Mouse (Mus musculus) neutrophil, adult 65 days (primary cell): Measurements from ENCODE around the gene Dgat2. TPM values are rescaled to one million over a fixed set of nuclear protein-coding genes. Genes with fewer than 3 reads are reported as not detected.

Experiments used
- total RNA-seq: library from RNA; stranded (reverse); gene quantifications from 2 replicates; pipeline ENCODE4 v1.2.4, GENCODE M21; 2023

The Dgat2 gene
- total RNA-seq: 76.0 and 92.3 TPM in 2 replicates

DNA sequence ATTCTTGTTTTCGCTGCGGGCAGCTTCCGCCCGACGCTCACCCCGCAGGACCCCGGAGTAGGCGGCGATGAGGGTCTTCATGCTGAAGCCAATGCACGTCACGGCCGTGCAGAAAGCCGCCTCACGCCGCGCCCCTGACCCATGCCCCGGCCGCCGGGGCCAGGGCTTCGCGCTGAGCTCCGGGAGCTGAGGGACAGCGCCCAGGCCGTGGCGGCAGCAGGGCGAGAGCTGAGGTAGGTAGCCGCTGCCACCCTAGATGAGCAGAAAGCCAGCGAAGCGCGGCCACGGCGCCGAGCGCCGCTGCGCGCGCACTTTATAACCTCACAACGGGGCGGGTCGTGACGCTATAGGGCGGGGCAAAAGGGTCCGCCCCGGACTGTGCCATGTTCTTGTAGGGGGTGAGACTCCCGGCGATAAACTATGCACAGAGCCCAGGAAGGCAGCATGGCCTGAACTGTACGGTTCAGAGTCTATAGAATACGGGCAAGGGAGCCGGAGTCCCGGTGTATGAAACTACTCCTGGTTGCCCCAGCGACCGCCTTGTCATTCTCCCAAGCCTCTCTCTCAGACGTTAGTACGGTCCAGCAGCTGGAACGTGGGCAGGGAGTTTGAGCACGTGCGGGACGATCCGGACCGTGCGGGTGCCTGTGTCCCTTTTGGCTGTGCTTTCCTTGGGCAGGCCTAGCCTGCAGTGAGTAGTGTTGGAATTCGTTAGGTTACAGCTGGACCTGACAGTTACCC lies at the start of gene Dgat2:
Dgat2 (minus strand) TSS at position 288 of the 741 bp plus-strand sequence.

GRCm38 (mm10) chr7:99140984-99141918 lies 41.3 kb downstream of the Dgat2 start, which contains the start of gene Uvrag:
TSS of gene Uvrag (minus strand) at chr7:99141141.

Other genes with a start within 250 kb of the Dgat2 start
- gene Uvrag, start 41.6 kb downstream of the Dgat2 start, total RNA-seq: 91.2 and 126 TPM in 2 replicates
- 12.1 and 13.9 TPM in 2 replicates for gene Mogat2, start 55.9 kb upstream of the Dgat2 start, total RNA-seq
- 3.2 and 3.8 TPM in 2 replicates for gene Map6, start 84.7 kb upstream of the Dgat2 start, total RNA-seq
- gene Serpinh1, start 170.5 kb upstream of the Dgat2 start, total RNA-seq: 2.8 and 3.5 TPM in 2 replicates
- gene Gdpd5, start 198.7 kb upstream of the Dgat2 start, total RNA-seq: 1.1 and 1.2 TPM in 2 replicates